Mouse (Mus musculus) neural tube, embryonic 11.5 days (tissue): ENCODE results near the gene Ackr2. TPM values are rescaled to one million over a fixed set of nuclear protein-coding genes. Genes with fewer than 3 reads are reported as not detected.

ENCODE experiments used
- ATAC-seq: fragments of 200-750 bp; cut with Nextera tagmentation; 2 replicates; pipeline ENCODE4 v1.8.0; 2017; ENCODE audit warnings: moderate number of reproducible peaks, mild to moderate bottlenecking, moderate TSS enrichment, moderate library complexity; ENCODE audit not compliant: insufficient read depth, low FRiP score, low TSS enrichment
- DNase-seq: peaks from one replicate; pipeline ENCODE4 v3.0.0-alpha.2; 2015; ENCODE audit warnings: low spot score
- H3K27ac ChIP-seq: fragments of 300-500 bp; sonication (generic); 2 replicates; pipeline ENCODE4 v1.5.1; 2014; ENCODE audit warnings: low read depth, mild to moderate bottlenecking, low read length
- H3K27me3 ChIP-seq: fragments of 300-500 bp; sonication (generic); 2 replicates; pipeline ENCODE4 v1.6.1; 2014; ENCODE audit warnings: mild to moderate bottlenecking, low read length, mixed read lengths; ENCODE audit not compliant: control insufficient read depth, insufficient read depth
- H3K36me3 ChIP-seq: fragments of 300-500 bp; sonication (generic); 2 replicates; pipeline ENCODE4 v1.6.1; 2014; ENCODE audit warnings: mild to moderate bottlenecking, low read length, moderate library complexity, mixed read lengths; ENCODE audit not compliant: control insufficient read depth, insufficient read depth
- H3K4me1 ChIP-seq: fragments of 300-500 bp; sonication (generic); 2 replicates; pipeline ENCODE4 v1.6.1; 2014; ENCODE audit warnings: low read length, mixed read lengths; ENCODE audit not compliant: control insufficient read depth, insufficient read depth
- H3K4me2 ChIP-seq: fragments of 300-500 bp; sonication (generic); 2 replicates; pipeline ENCODE4 v1.6.1; 2014; ENCODE audit warnings: low read depth, mild to moderate bottlenecking, moderate library complexity
- H3K4me3 ChIP-seq: fragments of 300-500 bp; sonication (generic); 2 replicates; pipeline ENCODE4 v1.5.1; 2014; ENCODE audit warnings: low read depth, low read length
- H3K9ac ChIP-seq: fragments of 300-500 bp; sonication (generic); 2 replicates; pipeline ENCODE4 v1.6.1; 2014; ENCODE audit warnings: mild to moderate bottlenecking, low read length
- H3K9me3 ChIP-seq: fragments of 300-500 bp; sonication (generic); 2 replicates; pipeline ENCODE4 v1.6.1; 2016; ENCODE audit warnings: low read length; ENCODE audit not compliant: control insufficient read depth
- WGBS: fragments of 180-500 bp; shearing (Covaris S2); extraction: QIAGEN DNeasy Blood & Tissue Kit; methylation state at CpG from one replicate; pipeline ENCODE4 v1.1.7; 2014; 5-methylcytosine and 5-hydroxymethylcytosine counted together
- polyA plus RNA-seq: library from polyadenylated mRNA; unstranded; fragments of >200 nt; fragmentation: Nextera tagmentation; extraction: Ambion mirVana; gene quantifications from 2 replicates; pipeline ENCODE4 v1.2.1, GENCODE M21; 2014

The Ackr2 gene
- 0.58 and 1.1 TPM in 2 replicates for polyA plus RNA-seq

GRCm38 (mm10) chr9:121898245-121898644 is at the start of gene Ackr2:
TSS of gene Ackr2 (plus strand) at chr9:121898355.
- no peaks in the 10 kb centered on the region for H3K27me3 ChIP-seq
- no peak within 1 kb of the TSS for H3K4me3 ChIP-seq
- no peak within 1 kb of the TSS for H3K9ac ChIP-seq
- H3K27ac ChIP-seq: no peak within 1 kb of the TSS
- WGBS: 83% methylated on average over 9 of the region's 9 CpGs
- H3K9me3 ChIP-seq: no peaks in the 10 kb centered on the region
- no peak for DNase-seq
- no peaks in the 10 kb centered on the region for H3K4me1 ChIP-seq
- ATAC-seq: no peak
- H3K36me3 ChIP-seq: no peaks in the 10 kb centered on the region
- no peak within 1 kb of the TSS for H3K4me2 ChIP-seq

GRCm38 (mm10) chr9:121854246-121854645 is 43.9 kb upstream of the Ackr2 start:
- 97% methylated on average over 3 of the region's 3 CpGs for WGBS
- ATAC-seq: no peak
- no peaks in the 10 kb centered on the region for H3K9me3 ChIP-seq
- no peak overlapping the region for H3K4me2 ChIP-seq
- H3K27ac ChIP-seq: no peak overlapping the region
- no peak overlapping the region for H3K9ac ChIP-seq
- H3K36me3 ChIP-seq: no peaks in the 10 kb centered on the region
- no peaks in the 10 kb centered on the region for H3K27me3 ChIP-seq
- DNase-seq: no peak
- no peaks in the 10 kb centered on the region; the same call in 1 of the 2 replicates for H3K4me1 ChIP-seq
- H3K4me3 ChIP-seq: no peak overlapping the region

DNA sequence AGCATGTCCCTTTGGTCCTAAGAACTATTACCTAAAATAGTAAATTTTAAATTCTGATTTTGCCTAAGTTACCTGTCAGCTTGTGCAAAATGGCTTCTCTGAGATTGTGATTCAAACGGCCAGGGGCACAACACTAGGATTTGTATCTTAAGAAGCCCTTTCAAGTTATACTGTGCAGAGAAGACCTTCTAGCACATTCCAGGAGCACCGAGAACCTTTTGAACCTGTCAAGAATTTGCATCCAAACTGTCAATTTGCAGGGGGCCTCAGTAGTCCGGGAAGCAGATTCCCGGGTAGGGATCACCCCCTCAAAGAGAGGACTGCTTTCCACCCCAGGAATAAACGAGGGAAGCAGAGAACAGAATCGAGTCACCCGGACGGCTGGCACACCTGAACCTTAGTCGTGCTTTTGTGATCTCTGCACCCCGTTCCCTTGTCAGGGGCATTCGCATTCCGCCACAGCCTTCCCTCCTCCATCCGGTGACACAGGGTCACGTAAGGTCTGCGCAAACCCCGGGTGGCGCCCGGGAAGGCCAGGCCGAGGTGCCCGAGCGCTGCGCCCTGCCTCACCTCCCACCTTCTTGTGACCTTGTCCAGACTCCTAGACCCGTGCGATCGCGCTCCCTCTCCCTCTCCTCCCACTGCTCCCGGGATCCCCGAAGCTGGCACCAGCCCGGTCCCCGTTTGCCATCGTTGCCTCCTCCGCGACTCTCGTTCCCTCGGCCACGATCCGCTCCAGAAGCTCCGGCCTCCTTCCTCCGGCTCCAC is 41.3 kb upstream of the Ackr2 start:
- no peaks in the 10 kb centered on the region for H3K27me3 ChIP-seq
- 2% methylated on average over 39 of the region's 39 CpGs for WGBS
- ATAC-seq: no peak; the same call in none of the 2 replicates
- H3K36me3 ChIP-seq: no peaks in the 10 kb centered on the region
- H3K4me1 ChIP-seq: no peaks in the 10 kb centered on the region; the same call in 1 of the 2 replicates
- H3K27ac ChIP-seq: peak overlapping the region; percentile 93
- no peak for DNase-seq
- H3K9me3 ChIP-seq: no peaks in the 10 kb centered on the region
- peak overlapping the region; percentile 79 for H3K4me3 ChIP-seq
- H3K9ac ChIP-seq: peak overlapping the region; percentile 81
- peak overlapping the region; percentile 87 for H3K4me2 ChIP-seq

DNA sequence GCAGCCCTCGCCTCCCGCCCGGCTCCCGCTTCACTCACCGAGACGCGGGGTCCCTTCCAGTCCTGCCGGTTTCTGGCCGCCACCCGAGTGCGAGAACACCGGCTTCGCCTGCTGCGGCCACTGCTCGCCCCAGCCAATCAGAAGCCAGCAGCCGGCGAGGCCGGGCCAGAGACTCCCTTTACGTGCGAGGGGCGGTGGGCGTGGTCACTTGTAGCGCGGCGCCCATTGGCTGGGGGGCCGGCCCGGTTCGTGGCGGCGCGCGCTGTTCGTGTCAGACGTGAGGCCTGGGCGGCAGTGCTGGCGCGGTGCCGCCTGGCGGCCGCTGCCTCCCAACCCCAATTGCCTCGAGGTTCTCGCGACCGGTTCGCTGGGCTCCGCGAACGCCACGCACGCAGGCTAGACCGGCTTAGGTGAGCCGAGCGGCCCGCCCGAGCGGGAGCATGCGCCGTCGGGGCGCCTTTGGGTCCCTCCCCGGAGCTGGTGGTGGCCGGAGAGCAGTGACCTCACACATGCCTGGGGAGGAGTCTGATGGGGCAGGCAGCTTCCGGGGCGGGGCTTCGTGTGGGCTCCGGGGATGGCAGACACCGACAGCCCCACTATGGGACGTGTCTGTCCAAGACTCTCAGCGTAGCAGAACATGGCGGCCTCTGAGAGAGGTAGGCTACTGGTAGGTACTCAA is 40.5 kb upstream of the Ackr2 start:
- Histone ChIP-seq H3K9ac (peak overlapping the region; percentile 81), H3K4me3 (peak overlapping the region; percentile 79), H3K36me3 (no peaks in the 10 kb centered on the region), H3K4me1 (no peaks in the 10 kb centered on the region; the same call in 1 of the 2 replicates), H3K27me3 (no peaks in the 10 kb centered on the region), H3K4me2 (peak overlapping the region; percentile 87), H3K9me3 (no peaks in the 10 kb centered on the region), H3K27ac (peak overlapping the region; percentile 93)
- under 1% methylated on average over 69 of the region's 70 CpGs for WGBS
- DNase-seq (peak; percentile 99), ATAC-seq (peak; percentile 98)

- WGBS: 12% methylated on average over 6 of the region's 6 CpGs
- Histone ChIP-seq H3K4me1 (no peaks in the 10 kb centered on the region; the same call in 1 of the 2 replicates), H3K36me3 (no peaks in the 10 kb centered on the region), H3K9ac (peak within 1 kb of the TSS; percentile 81), H3K27me3 (no peaks in the 10 kb centered on the region), H3K9me3 (no peaks in the 10 kb centered on the region), H3K27ac (peak within 1 kb of the TSS; percentile 93), H3K4me2 (peak within 1 kb of the TSS; percentile 87), H3K4me3 (peak within 1 kb of the TSS; percentile 79)
- ATAC-seq: no peak
- DNase-seq: no peak
These were observed 40.0 kb upstream of the Ackr2 start, which contains the start of gene Higd1a for GRCm38 (mm10) chr9:121858153-121858488. TSS of gene Higd1a (minus strand) at chr9:121858362.

GRCm38 (mm10) chr9:121859345-121859744 is 38.8 kb upstream of the Ackr2 start:
- no peak overlapping the region for H3K9ac ChIP-seq
- H3K4me3 ChIP-seq: no peak overlapping the region
- H3K27ac ChIP-seq: no peak overlapping the region
- WGBS: 92% methylated on average over 2 of the region's 2 CpGs
- no peak for DNase-seq
- no peak for ATAC-seq
- H3K36me3 ChIP-seq: no peaks in the 10 kb centered on the region
- H3K4me1 ChIP-seq: no peaks in the 10 kb centered on the region; the same call in 1 of the 2 replicates
- H3K4me2 ChIP-seq: no peak overlapping the region
- H3K27me3 ChIP-seq: no peaks in the 10 kb centered on the region
- H3K9me3 ChIP-seq: no peaks in the 10 kb centered on the region

DNA sequence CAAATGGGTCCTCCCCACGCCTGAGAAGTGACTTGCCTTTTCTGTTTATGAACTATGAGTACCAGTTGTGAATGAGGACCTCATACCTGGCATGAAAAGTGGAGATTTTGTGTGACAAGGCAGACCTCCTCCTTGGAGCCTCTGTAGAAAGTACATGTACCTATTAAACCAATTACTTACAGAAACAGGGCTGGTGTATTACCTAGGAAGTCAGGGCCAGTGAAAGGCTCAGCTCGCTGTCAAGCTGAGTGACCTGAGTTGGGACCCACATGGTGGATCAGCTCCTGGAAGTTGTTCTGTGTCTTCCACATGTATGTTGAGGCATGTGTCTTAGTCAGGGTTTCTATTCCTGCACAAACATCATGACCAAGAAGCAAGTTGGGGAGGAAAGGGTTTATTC is 37.2 kb upstream of the Ackr2 start:
- Histone ChIP-seq H3K4me1 (no peaks in the 10 kb centered on the region; the same call in 1 of the 2 replicates), H3K36me3 (no peaks in the 10 kb centered on the region), H3K4me2 (no peak overlapping the region), H3K9me3 (no peaks in the 10 kb centered on the region), H3K9ac (no peak overlapping the region), H3K4me3 (no peak overlapping the region), H3K27me3 (no peaks in the 10 kb centered on the region), H3K27ac (no peak overlapping the region)
- ATAC-seq (no peak), DNase-seq (no peak)
- WGBS: 89% methylated on average over 2 of the region's 2 CpGs

GRCm38 (mm10) chr9:121864837-121865236 is 33.3 kb upstream of the Ackr2 start:
- no peak for DNase-seq
- no peaks in the 10 kb centered on the region for H3K9me3 ChIP-seq
- H3K4me1 ChIP-seq: no peaks in the 10 kb centered on the region
- H3K27ac ChIP-seq: no peak overlapping the region
- H3K9ac ChIP-seq: no peak overlapping the region
- no peak overlapping the region for H3K4me2 ChIP-seq
- no peaks in the 10 kb centered on the region for H3K36me3 ChIP-seq
- H3K27me3 ChIP-seq: no peaks in the 10 kb centered on the region
- WGBS: 75% methylated on average over 4 of the region's 4 CpGs
- H3K4me3 ChIP-seq: no peak overlapping the region
- no peak for ATAC-seq
